Comparison of ENCODE assay signal across 12 mouse cellular contexts in the genomic region with DNA sequence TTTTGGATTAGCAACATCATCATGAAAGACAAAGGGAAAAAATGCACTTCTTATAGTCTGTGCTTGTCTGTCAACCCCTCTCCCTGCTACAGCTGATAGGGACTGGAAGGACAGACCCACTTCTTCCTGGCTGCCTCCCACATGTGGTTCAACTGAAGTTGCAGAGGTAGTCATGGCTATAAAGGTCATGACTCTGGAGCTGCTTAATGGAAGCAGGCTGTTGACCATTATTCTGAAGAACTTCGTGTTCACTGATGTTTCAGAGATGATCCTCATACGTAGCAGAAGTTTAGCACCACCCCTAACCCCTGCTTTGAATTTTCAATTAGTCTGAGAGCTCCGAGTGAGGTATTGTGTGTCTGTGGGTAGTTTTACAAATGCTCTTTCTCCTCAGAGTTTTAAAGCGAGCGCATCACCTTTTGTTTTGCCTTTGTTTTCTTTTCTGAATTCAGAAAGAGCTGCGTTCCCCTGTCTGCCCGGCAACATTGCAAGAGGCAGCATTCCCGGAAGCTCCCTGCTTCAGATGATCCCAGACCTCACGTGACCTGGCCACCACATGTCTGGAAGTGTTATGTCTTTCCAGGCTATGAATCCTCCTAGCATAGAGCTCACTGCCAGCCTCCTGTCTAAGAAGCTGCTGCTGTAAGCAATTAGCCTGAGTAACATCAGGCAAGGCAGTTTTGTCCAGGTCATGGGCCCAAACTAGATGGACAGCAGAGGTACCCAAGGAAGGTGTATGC. TPM values are rescaled to one million over a fixed set of nuclear protein-coding genes. Genes with fewer than 3 reads are reported as not detected.
DNase-seq lines count a peak whose midpoint lies in the region; ATAC-seq and TF ChIP-seq lines count a peak whose summit lies in the region.
"Had no signal": no experiment of that assay in that cellular context is flagged by ENCODE, and none has a peak within 500 bp of the region (broad histone marks: within the 10 kb centered on the region; RNA-seq: fewer than 3 reads in every experiment).

No protein-coding gene starts in this region.

- no peak for TF ChIP-seq POLR2A in myocyte (IDR thresholded peaks at IDR 0.05; ENCODE audit: insufficient read length, low read depth)

- no peaks in the 10 kb centered on the region for H3K36me3 ChIP-seq in hindbrain, embryonic 15.5 days
- H3K36me3 ChIP-seq in myocyte (ENCODE audit: control insufficient read depth, insufficient read depth) = no peaks in the 10 kb centered on the region
- H3K36me3 ChIP-seq: embryonic facial prominence, embryonic 12.5 days had no signal

- no peaks in the 10 kb centered on the region for H3K27me3 ChIP-seq in hindbrain, embryonic 15.5 days
- no peaks in the 10 kb centered on the region for H3K27me3 ChIP-seq in myocyte (ENCODE audit: control insufficient read depth, insufficient read depth, insufficient read length)
- H3K27me3 ChIP-seq: embryonic facial prominence, embryonic 12.5 days had no signal

- no peaks in the 10 kb centered on the region for H3K79me2 ChIP-seq in myocyte (ENCODE audit: control insufficient read depth, insufficient read depth)

- no peak for ATAC-seq in hindbrain, embryonic 15.5 days (ENCODE audit: low FRiP score, low read depth)

- H3K9ac ChIP-seq in hindbrain, embryonic 15.5 days = no peak overlapping the region
- H3K9ac ChIP-seq: embryonic facial prominence, embryonic 12.5 days had no signal

- no peaks in the 10 kb centered on the region for H3K9me3 ChIP-seq in hindbrain, embryonic 15.5 days
- H3K9me3 ChIP-seq: embryonic facial prominence, embryonic 12.5 days had no signal

- H3K4me2 ChIP-seq in hindbrain, embryonic 15.5 days = peak overlapping the region; percentile 19; the same call in 1 of the 2 replicates
- H3K4me2 ChIP-seq in myocyte (ENCODE audit: low read depth) = no peak overlapping the region
- H3K4me2 ChIP-seq: embryonic facial prominence, embryonic 12.5 days; heart, embryonic 11.5 days had no signal

- DNase-seq in kidney, postnatal 36 days = peak; percentile 19 to 42
- no peak for DNase-seq in kidney, adult 18-20 months
- peak; percentile 25 for DNase-seq in embryo, embryonic 9.5 days (ENCODE audit: extremely low spot score)
- DNase-seq in thymus, postnatal 4 days = no peak
- DNase-seq in frontal cortex, postnatal 25 days (ENCODE audit: low spot score in 2 of 2) = no peak
- DNase-seq in layer of hippocampus, adult 8-10 months (ENCODE audit: low spot score in 2 of 2) = no peak
- DNase-seq: right cerebral cortex, postnatal 14 days; thymus, adult 18-20 months had no signal

- H3K4me1 ChIP-seq in hindbrain, embryonic 15.5 days (replicated peaks) = peaks cover 18% of the 10 kb centered on the region

- H3K4me3 ChIP-seq in hindbrain, embryonic 15.5 days = no peak overlapping the region
- no peak overlapping the region for H3K4me3 ChIP-seq in myocyte
- H3K4me3 ChIP-seq: embryonic facial prominence, embryonic 12.5 days had no signal

- no peak overlapping the region for H3ac ChIP-seq in myocyte (ENCODE audit: control insufficient read depth, insufficient read length)

- WGBS in hindbrain, embryonic 15.5 days = 18% methylated on average over 9 of the region's 9 CpGs

- H3K27ac ChIP-seq in hindbrain, embryonic 15.5 days (replicated peaks) = no peak overlapping the region
- H3K27ac ChIP-seq: embryonic facial prominence, embryonic 12.5 days had no signal

TF ChIP-seq in myocyte, 11 proteins besides CTCF, POLR2A, EP300 and RAD21:
- TF ChIP-seq E2F4 (IDR thresholded peaks at IDR 0.05; ENCODE audit: insufficient read depth) = no peak
- no peak for TF ChIP-seq TCF3 (IDR thresholded peaks at IDR 0.05; ENCODE audit: insufficient read length, low read depth)
- TF ChIP-seq USF1 (IDR thresholded peaks at IDR 0.05; ENCODE audit: low read depth) = peak; percentile 82

RNA-seq across cellular contexts. Expression of a gene that starts 20.2 kb away (rescaled TPM):
- 25.4 and 25.8 TPM in 2 replicates for polyA plus RNA-seq in hindbrain, embryonic 15.5 days (2015; fragmentation: Nextera tagmentation; extraction: Ambion mirVana)
- 32.2 TPM for polyA plus RNA-seq in myocyte (2012; fragmentation: generic; extraction: Trizol)
- total RNA-seq in layer of hippocampus, adult 8-10 months (2022) = 10 to 100 TPM; 66.8 to 72.4 (median 70.3) TPM

Comparison
In these comparisons a context has a peak if more than half of its experiments do, and no peak if none do; other contexts are left out.
1. DNase-seq: peak in kidney, postnatal 36 days (2 of 2) and embryo, embryonic 9.5 days (single experiment); none in kidney, adult 18-20 months (single experiment), thymus, postnatal 4 days (single experiment), frontal cortex, postnatal 25 days (0 of 2) and layer of hippocampus, adult 8-10 months (0 of 2).